Mouse (Mus musculus): ENCODE data around the gene Dgkh. TPM values are rescaled to one million over a fixed set of nuclear protein-coding genes. Genes with fewer than 3 reads are reported as not detected.

Gene Dgkh
- total RNA-seq, 1 experiment = 8.2 TPM

DNA sequence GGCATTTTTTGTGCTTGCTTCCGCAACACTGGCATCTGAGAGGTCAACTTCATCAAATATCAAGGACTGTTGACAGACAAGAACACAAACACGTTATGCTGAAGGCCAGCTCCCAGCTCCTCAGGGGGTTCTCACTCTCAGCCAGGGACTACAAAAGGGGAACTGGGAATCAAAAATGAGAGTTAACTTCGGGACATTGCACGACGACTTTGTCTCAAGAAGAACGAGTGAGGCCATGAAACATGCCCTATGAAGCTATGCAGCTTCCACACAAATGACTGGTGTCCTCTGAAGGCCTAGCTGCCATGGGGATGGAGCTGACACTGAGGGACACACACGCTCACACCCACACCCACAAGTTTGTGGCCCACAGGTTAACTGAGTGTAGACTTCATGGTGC is 80.9 kb downstream of the Dgkh start:
- no peaks in the 10 kb centered on the region; a peak in 2 of 4 replicates for H3K4me1 ChIP-seq (ENCODE audit: control insufficient read depth in 2 of 2, insufficient read depth in 2 of 2, low read length in 2 of 2, poor library complexity in 1 of 2)
- in situ Hi-C loops (cut with MboI; ENCODE audit: low sequenced_read_pairs in 2 of 2, unreplicated experiment in 2 of 2) = loop anchor here (25.0 kb wide), 2 partner anchors 186 to 461 kb away; partner anchors contain the start of gene Vwa8 (in 1 of the 2)
- H3K9me3 ChIP-seq (ENCODE audit: control insufficient read depth, insufficient read depth, low read depth, low read length) = no peaks in the 10 kb centered on the region
- H3K9ac ChIP-seq (ENCODE audit: insufficient read depth, low read depth, low read length, poor library complexity, severe bottlenecking) = no peak overlapping the region
- peaks cover 5% of the 10 kb centered on the region; the same call in 1 of the 2 replicates for H3K36me3 ChIP-seq (ENCODE audit: control insufficient read depth, insufficient read depth, low read length, poor library complexity, severe bottlenecking)
- no peak overlapping the region for H3K4me3 ChIP-seq (ENCODE audit: insufficient read depth in 1 of 2, low read depth in 1 of 2, low read length in 2 of 2, poor library complexity in 1 of 2, severe bottlenecking in 1 of 2)
- TF ChIP-seq ZNF384 (IDR thresholded peaks at IDR 0.05; ENCODE audit: low read depth, low read length) (no peak), CHD2 (IDR thresholded peaks at IDR 0.05; ENCODE audit: low read depth, low read length) (no peak), ZC3H11A (IDR thresholded peaks at IDR 0.05; ENCODE audit: borderline replicate concordance, low read depth, low read length) (no peak), MAFK (IDR thresholded peaks at IDR 0.05; ENCODE audit: insufficient read depth, low read depth, low read length) (no peak), HCFC1 (IDR thresholded peaks at IDR 0.05; ENCODE audit: borderline replicate concordance, insufficient read depth, low read length) (no peak)
- no peak for DNase-seq (ENCODE audit: low read depth, low spot score)
- H3K27ac ChIP-seq (ENCODE audit: insufficient read depth, low read depth, low read length, poor library complexity, severe bottlenecking) = no peak overlapping the region

DNA sequence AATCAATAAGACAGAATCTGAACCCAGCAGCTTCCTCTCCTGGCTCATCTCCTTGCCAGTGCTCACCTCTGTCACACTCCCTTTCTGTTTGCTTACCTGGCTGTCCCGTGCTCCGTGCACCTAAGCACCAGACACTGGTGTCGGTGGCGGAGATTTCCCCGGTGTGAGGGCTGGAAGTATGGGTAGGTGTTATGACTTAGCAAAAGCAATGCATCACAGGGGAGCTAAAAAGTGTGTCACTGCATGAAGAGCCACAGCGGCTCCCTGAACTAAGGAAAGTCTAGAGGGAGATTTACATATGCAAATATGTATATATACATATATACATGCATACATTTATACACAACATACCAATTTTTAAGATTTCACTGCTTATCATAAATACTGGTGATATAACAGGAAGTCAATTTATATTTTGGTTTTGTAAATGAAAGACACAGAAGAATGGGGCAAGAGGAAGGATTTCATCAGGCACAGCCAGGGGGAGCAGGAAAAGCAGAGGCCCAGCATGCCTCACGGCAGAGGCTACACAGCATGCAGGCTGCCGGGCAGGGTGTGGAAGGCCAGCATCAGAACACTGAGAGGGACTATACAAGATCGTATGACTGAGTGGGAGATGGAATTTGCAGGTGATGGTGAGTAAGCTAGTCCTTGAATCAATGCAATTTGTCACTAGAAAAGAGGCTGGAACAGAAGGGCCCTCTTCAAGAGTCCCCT is 82.0 kb downstream of the Dgkh start:
- Histone ChIP-seq H3K9me3 (ENCODE audit: control insufficient read depth, insufficient read depth, low read depth, low read length) (no peaks in the 10 kb centered on the region), H3K27ac (ENCODE audit: insufficient read depth, low read depth, low read length, poor library complexity, severe bottlenecking) (no peak overlapping the region), H3K36me3 (ENCODE audit: control insufficient read depth, insufficient read depth, low read length, poor library complexity, severe bottlenecking) (peaks cover 5% of the 10 kb centered on the region; the same call in 1 of the 2 replicates), H3K4me3 (ENCODE audit: insufficient read depth in 1 of 2, low read depth in 1 of 2, low read length in 2 of 2, poor library complexity in 1 of 2, severe bottlenecking in 1 of 2) (peak overlapping the region in 1 of 2 experiments; percentile 10; a peak in 1 of 4 replicates), H3K9ac (ENCODE audit: insufficient read depth, low read depth, low read length, poor library complexity, severe bottlenecking) (no peak overlapping the region), H3K4me1 (ENCODE audit: control insufficient read depth in 2 of 2, insufficient read depth in 2 of 2, low read length in 2 of 2, poor library complexity in 1 of 2) (no peaks in the 10 kb centered on the region; a peak in 2 of 4 replicates)
- in situ Hi-C loops (cut with MboI; ENCODE audit: low sequenced_read_pairs in 2 of 2, unreplicated experiment in 2 of 2) = loop anchor here (25.0 kb wide), 2 partner anchors 187 to 462 kb away; partner anchors contain the start of gene Vwa8 (in 1 of the 2)
- TF ChIP-seq HCFC1 (IDR thresholded peaks at IDR 0.05; ENCODE audit: borderline replicate concordance, insufficient read depth, low read length) (no peak), MAFK (IDR thresholded peaks at IDR 0.05; ENCODE audit: insufficient read depth, low read depth, low read length) (no peak), ZC3H11A (IDR thresholded peaks at IDR 0.05; ENCODE audit: borderline replicate concordance, low read depth, low read length) (no peak), ZNF384 (IDR thresholded peaks at IDR 0.05; ENCODE audit: low read depth, low read length) (no peak), CHD2 (IDR thresholded peaks at IDR 0.05; ENCODE audit: low read depth, low read length) (no peak)
- no peak for DNase-seq (ENCODE audit: low read depth, low spot score)

DNA sequence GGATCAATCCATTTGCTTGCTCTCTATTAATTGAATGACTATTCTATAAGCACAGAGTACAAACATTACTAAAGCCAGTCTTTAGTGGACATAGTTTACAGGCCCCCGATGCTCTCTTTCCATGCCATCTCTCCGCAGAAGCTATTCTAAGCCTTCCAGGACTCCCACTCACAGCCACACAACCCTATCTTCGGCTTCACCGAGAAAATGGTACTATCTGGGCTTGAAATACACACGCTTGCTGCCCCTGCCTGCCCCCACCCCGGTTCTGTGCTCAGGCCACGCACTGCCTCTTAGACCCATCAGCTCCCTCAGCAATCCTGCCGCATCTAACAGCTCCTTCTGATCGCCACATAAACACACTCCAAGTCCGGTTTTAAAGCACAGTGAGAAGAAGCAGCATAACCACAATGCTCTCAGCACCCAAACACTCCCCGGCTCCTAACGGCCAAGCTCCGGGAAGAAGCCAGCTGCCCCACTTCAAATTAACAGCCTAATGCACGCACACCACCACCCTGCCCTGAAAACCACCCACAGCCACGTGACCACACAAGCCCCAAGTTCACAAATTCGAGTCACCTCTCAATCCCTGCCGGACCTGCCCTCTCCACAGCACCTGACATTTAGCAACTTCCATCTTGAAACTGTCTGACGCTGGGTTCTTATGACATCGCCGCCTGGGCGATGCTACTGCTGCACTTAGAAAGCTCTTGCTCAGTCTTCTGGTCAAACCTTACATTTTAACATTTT is 82.9 kb downstream of the Dgkh start:
- no peaks in the 10 kb centered on the region for H3K9me3 ChIP-seq (ENCODE audit: control insufficient read depth, insufficient read depth, low read depth, low read length)
- no peak overlapping the region for H3K9ac ChIP-seq (ENCODE audit: insufficient read depth, low read depth, low read length, poor library complexity, severe bottlenecking)
- in situ Hi-C loops (cut with MboI; ENCODE audit: low sequenced_read_pairs in 2 of 2, unreplicated experiment in 2 of 2) = loop anchor here (25.0 kb wide), 2 partner anchors 188 to 463 kb away; partner anchors contain the start of gene Vwa8 (in 1 of the 2)
- no peak overlapping the region for H3K27ac ChIP-seq (ENCODE audit: insufficient read depth, low read depth, low read length, poor library complexity, severe bottlenecking)
- no peaks in the 10 kb centered on the region; a peak in 2 of 4 replicates for H3K4me1 ChIP-seq (ENCODE audit: control insufficient read depth in 2 of 2, insufficient read depth in 2 of 2, low read length in 2 of 2, poor library complexity in 1 of 2)
- H3K36me3 ChIP-seq (ENCODE audit: control insufficient read depth, insufficient read depth, low read length, poor library complexity, severe bottlenecking) = peaks cover 5% of the 10 kb centered on the region; the same call in 1 of the 2 replicates
- no peak for DNase-seq (ENCODE audit: low read depth, low spot score)
- no peak overlapping the region for H3K4me3 ChIP-seq (ENCODE audit: insufficient read depth in 1 of 2, low read depth in 1 of 2, low read length in 2 of 2, poor library complexity in 1 of 2, severe bottlenecking in 1 of 2)
- no peak for TF ChIP-seq CHD2 (IDR thresholded peaks at IDR 0.05; ENCODE audit: low read depth, low read length)
- TF ChIP-seq ZC3H11A (IDR thresholded peaks at IDR 0.05; ENCODE audit: borderline replicate concordance, low read depth, low read length) = no peak
- no peak for TF ChIP-seq MAFK (IDR thresholded peaks at IDR 0.05; ENCODE audit: insufficient read depth, low read depth, low read length)
- no peak for TF ChIP-seq ZNF384 (IDR thresholded peaks at IDR 0.05; ENCODE audit: low read depth, low read length)
- no peak for TF ChIP-seq HCFC1 (IDR thresholded peaks at IDR 0.05; ENCODE audit: borderline replicate concordance, insufficient read depth, low read length)

DNA sequence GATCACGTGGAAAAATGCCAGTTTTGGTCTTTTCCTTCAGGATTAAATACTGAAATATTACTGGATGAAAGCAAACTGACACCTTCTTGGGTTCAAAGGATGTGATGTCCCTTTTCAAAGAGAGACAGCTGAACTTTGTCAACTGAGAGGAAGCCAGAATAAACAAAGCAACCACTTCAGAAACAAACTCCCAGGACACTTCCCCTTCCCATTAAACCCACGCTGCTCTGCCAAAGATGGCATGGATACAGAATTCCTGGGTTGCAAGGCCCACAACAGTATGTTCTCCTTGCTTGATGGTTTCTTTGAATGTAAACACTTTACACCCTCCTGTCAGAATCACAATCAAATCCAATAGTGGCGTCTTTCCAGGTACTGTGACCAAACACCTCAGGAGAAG is 87.0 kb downstream of the Dgkh start:
- H3K9me3 ChIP-seq (ENCODE audit: control insufficient read depth, insufficient read depth, low read depth, low read length) = no peaks in the 10 kb centered on the region
- in situ Hi-C loops (cut with MboI; ENCODE audit: low sequenced_read_pairs in 2 of 2, unreplicated experiment in 2 of 2) = no loop called here
- H3K27ac ChIP-seq (ENCODE audit: insufficient read depth, low read depth, low read length, poor library complexity, severe bottlenecking) = no peak overlapping the region
- TF ChIP-seq MAFK (IDR thresholded peaks at IDR 0.05; ENCODE audit: insufficient read depth, low read depth, low read length) = no peak
- no peak overlapping the region for H3K4me3 ChIP-seq (ENCODE audit: insufficient read depth in 1 of 2, low read depth in 1 of 2, low read length in 2 of 2, poor library complexity in 1 of 2, severe bottlenecking in 1 of 2)
- peaks cover 2% of the 10 kb centered on the region; the same call in 1 of the 2 replicates for H3K36me3 ChIP-seq (ENCODE audit: control insufficient read depth, insufficient read depth, low read length, poor library complexity, severe bottlenecking)
- no peaks in the 10 kb centered on the region; a peak in 1 of 4 replicates for H3K4me1 ChIP-seq (ENCODE audit: control insufficient read depth in 2 of 2, insufficient read depth in 2 of 2, low read length in 2 of 2, poor library complexity in 1 of 2)
- H3K9ac ChIP-seq (ENCODE audit: insufficient read depth, low read depth, low read length, poor library complexity, severe bottlenecking) = no peak overlapping the region
- DNase-seq (ENCODE audit: low read depth, low spot score) = no peak

Measured in ES-E14 (cell line).